In the genomic region with DNA sequence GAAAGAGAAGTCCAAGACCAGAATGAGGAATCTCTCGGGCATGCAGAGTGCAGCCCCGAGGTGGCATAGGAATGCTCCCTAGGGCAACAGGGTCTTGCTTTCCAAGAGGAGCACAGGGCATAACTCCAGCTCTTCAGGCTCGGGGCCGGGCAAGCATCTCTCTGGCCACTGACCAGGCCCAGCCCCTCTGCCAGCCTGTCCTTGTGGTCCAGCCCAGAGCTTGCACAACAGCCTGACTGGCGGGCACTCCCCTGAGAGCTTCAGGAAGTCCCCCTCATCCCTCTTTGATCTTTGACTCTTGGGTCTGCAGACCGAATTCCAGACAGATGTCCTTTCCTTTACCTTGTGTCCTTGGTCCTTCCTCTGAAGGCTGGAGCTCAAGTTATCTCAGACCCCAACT, we compare ENCODE assay signal across 26 mouse cellular contexts. TPM values are rescaled to one million over a fixed set of nuclear protein-coding genes. Genes with fewer than 3 reads are reported as not detected.
DNase-seq lines count a peak whose midpoint lies in the region; ATAC-seq and TF ChIP-seq lines count a peak whose summit lies in the region.
"Had no signal": no experiment of that assay in that cellular context is flagged by ENCODE, and none has a peak within 500 bp of the region (broad histone marks: within the 10 kb centered on the region; RNA-seq: fewer than 3 reads in every experiment).

No protein-coding gene starts in this region.

- H3K9me3 ChIP-seq in heart, embryonic 10.5 days = no peaks in the 10 kb centered on the region
- H3K9me3 ChIP-seq in G1E (replicated peaks) = no peaks in the 10 kb centered on the region
- H3K9me3 ChIP-seq: embryonic facial prominence, embryonic 12.5 days; forebrain, embryonic 12.5 days; heart, embryonic 13.5 days; midbrain, embryonic 15.5 days; neural tube, embryonic 12.5 days had no signal

- no peak overlapping the region for H3K4me3 ChIP-seq in heart, embryonic 10.5 days
- peak overlapping the region; percentile 40; the same call in 1 of the 2 replicates for H3K4me3 ChIP-seq in G1E (ENCODE audit: low read depth, low read length)
- no peak overlapping the region for H3K4me3 ChIP-seq in brown adipose tissue, adult 24 weeks (ENCODE audit: insufficient read depth, low read depth, low read length)
- H3K4me3 ChIP-seq: embryonic facial prominence, embryonic 12.5 days; erythroblast, embryonic 14.5 days; forebrain, embryonic 12.5 days; heart, embryonic 13.5 days; midbrain, embryonic 15.5 days; neural tube, embryonic 12.5 days had no signal

- DNase-seq in heart, adult 11 months = peak; percentile 90
- DNase-seq in heart, embryonic 10.5 days (ENCODE audit: low spot score) = no peak
- DNase-seq in 3134 (ENCODE audit: extremely low read depth, insufficient read length, low spot score) (peak; percentile 76), G1E (ENCODE audit: low spot score) (no peak)
- no peak for DNase-seq in right cerebral cortex, postnatal 25 days
- no peak for DNase-seq in yolk sac, embryonic 10.5 days (ENCODE audit: low spot score)
- DNase-seq: cerebellum, adult 18-20 months; cerebellum, postnatal 14 days; gastrocnemius, postnatal 10 days; heart, postnatal 14 days; kidney, postnatal 4 days; right cerebral cortex, adult 18-20 months; thymus, postnatal 14 days had no signal

- WGBS in heart, embryonic 10.5 days = 62% methylated on average over 6 of the region's 6 CpGs

- H3K27me3 ChIP-seq in heart, embryonic 10.5 days (ENCODE audit: insufficient read depth, poor library complexity, severe bottlenecking) = no peaks in the 10 kb centered on the region
- no peaks in the 10 kb centered on the region for H3K27me3 ChIP-seq in G1E (ENCODE audit: insufficient read depth, low read length)
- H3K27me3 ChIP-seq: embryonic facial prominence, embryonic 12.5 days; forebrain, embryonic 12.5 days; heart, embryonic 13.5 days; midbrain, embryonic 15.5 days; neural tube, embryonic 12.5 days had no signal

- no peak for TF ChIP-seq CTCF in G1E (IDR thresholded peaks at IDR 0.05; ENCODE audit: low read depth, low read length)

- no peak overlapping the region for H3K27ac ChIP-seq in heart, embryonic 10.5 days
- peak overlapping the region; percentile 23; the same call in 1 of the 2 replicates for H3K27ac ChIP-seq in brown adipose tissue, adult 24 weeks (replicated peaks; ENCODE audit: low read depth, low read length)
- H3K27ac ChIP-seq: embryonic facial prominence, embryonic 12.5 days; forebrain, embryonic 12.5 days; heart, embryonic 13.5 days; hindbrain, postnatal 0 days; macrophage; midbrain, embryonic 15.5 days; neural tube, embryonic 12.5 days; stomach, postnatal 0 days had no signal

- peaks cover 57% of the 10 kb centered on the region for H3K4me1 ChIP-seq in heart, embryonic 10.5 days
- peaks cover 89% of the 10 kb centered on the region for H3K4me1 ChIP-seq in G1E (ENCODE audit: insufficient read depth, low read depth, low read length)
- peaks cover 38% of the 10 kb centered on the region for H3K4me1 ChIP-seq in brown adipose tissue, adult 24 weeks (ENCODE audit: control insufficient read depth, insufficient read depth, insufficient read length, low read length)

- ATAC-seq in G1E (ENCODE audit: extremely low read depth, insufficient number of reproducible peaks, low FRiP score, poor library complexity, severe bottlenecking) = no peak
- ATAC-seq: hindbrain, postnatal 0 days; intestine, embryonic 16.5 days; lung, postnatal 0 days; midbrain, embryonic 15.5 days had no signal

- H3K36me3 ChIP-seq in heart, embryonic 10.5 days = peaks cover 22% of the 10 kb centered on the region
- peaks cover 43% of the 10 kb centered on the region for H3K36me3 ChIP-seq in G1E (replicated peaks)

RNA-seq across cellular contexts. Expression of gene Vps18, which starts 14.3 kb away (rescaled TPM):
- polyA plus RNA-seq in heart, embryonic 10.5 days (2016; fragmentation: Nextera tagmentation; extraction: Ambion mirVana) = 17.4 and 18.6 TPM in 2 replicates
- 9.0 and 9.6 TPM in 2 replicates for total RNA-seq in G1E (2014; fragmentation: Nextera tagmentation)
- 19.8 and 21.2 TPM in 2 replicates for total RNA-seq in G1E (2017)
- polyA plus RNA-seq in G1E (2012) = 27.3 and 33.3 TPM in 2 replicates
- 3.6 and 4.8 TPM in 2 replicates for polyA plus RNA-seq in brown adipose tissue, adult 24 weeks (2012; ENCODE audit: insufficient read depth, insufficient read length, missing spikeins)

RNA-seq across cellular contexts. Expression of gene Dll4, which starts 22.7 kb away (rescaled TPM):
- polyA plus RNA-seq in heart, embryonic 10.5 days (2016; fragmentation: Nextera tagmentation; extraction: Ambion mirVana) = 6.0 and 7.5 TPM in 2 replicates
- total RNA-seq in G1E (2014; fragmentation: Nextera tagmentation) (0.23 TPM in 1 of 2 replicates, not detected in the other), G1E (2017) (0.33 TPM in 1 of 2 replicates, not detected in the other)
- polyA plus RNA-seq in G1E (2012) = 0.09 TPM in 2 replicates
- polyA plus RNA-seq in brown adipose tissue, adult 24 weeks (2012; ENCODE audit: insufficient read depth, insufficient read length, missing spikeins) = 3.2 and 5.8 TPM in 2 replicates
- total RNA-seq: granulocyte monocyte progenitor cell, adult 5-6 weeks had no signal
- polyA plus RNA-seq: macrophage had no signal

RNA-seq across cellular contexts. Expression of gene Rhov, which starts 31.8 kb away (rescaled TPM):
- polyA plus RNA-seq in heart, embryonic 10.5 days (2016; fragmentation: Nextera tagmentation; extraction: Ambion mirVana) = 0.39 TPM in 1 of 2 replicates, not detected in the other
- total RNA-seq in G1E (2014; fragmentation: Nextera tagmentation) (not detected in 2 replicates), G1E (2017) (0.11 TPM in 1 of 2 replicates, not detected in the other)
- not detected in 2 replicates for polyA plus RNA-seq in G1E (2012)
- polyA plus RNA-seq in brown adipose tissue, adult 24 weeks (2012; ENCODE audit: insufficient read depth, insufficient read length, missing spikeins) = not detected in 2 replicates
- total RNA-seq: gastrocnemius, postnatal 10 days; heart, postnatal 14 days had no signal
- polyA plus RNA-seq: erythroblast, embryonic 14.5 days had no signal

RNA-seq across cellular contexts. Expression of gene Chac1, which starts 48.2 kb away (rescaled TPM):
- 0.55 and 0.69 TPM in 2 replicates for polyA plus RNA-seq in heart, embryonic 10.5 days (2016; fragmentation: Nextera tagmentation; extraction: Ambion mirVana)
- total RNA-seq in G1E (2014; fragmentation: Nextera tagmentation) (not detected in 2 replicates), G1E (2017) (not detected in 2 replicates)
- not detected in 2 replicates for polyA plus RNA-seq in G1E (2012)
- 2.1 and 2.3 TPM in 2 replicates for polyA plus RNA-seq in brown adipose tissue, adult 24 weeks (2012; ENCODE audit: insufficient read depth, insufficient read length, missing spikeins)
- total RNA-seq: granulocyte monocyte progenitor cell, adult 5-6 weeks had no signal

Comparison
In these comparisons a context has a peak if more than half of its experiments do, and no peak if none do; other contexts are left out.
1. DNase-seq: peak in heart, adult 11 months (single experiment) and 3134 (single experiment); none in heart, embryonic 10.5 days (single experiment), G1E (single experiment), right cerebral cortex, postnatal 25 days (single experiment) and yolk sac, embryonic 10.5 days (single experiment).